Mouse (Mus musculus): ENCODE data around the gene Abcg4.

Abcg4 gene

GRCm38 (mm10) chr9:44240399-44240798 lies 48.0 kb downstream of the Abcg4 start, which contains the start of gene Ccdc153:
Ccdc153 (plus strand) TSS chr9:44240676.
- no peak for DNase-seq (ENCODE audit: low read depth, low spot score)

GRCm38 (mm10) chr9:44239447-44239846 lies 49.0 kb downstream of the Abcg4 start:
- peak; percentile 63 for DNase-seq (ENCODE audit: low read depth, low spot score)

- DNase-seq (ENCODE audit: low read depth, low spot score): no peak
These were observed 49.8 kb downstream of the Abcg4 start for GRCm38 (mm10) chr9:44238501-44239190.

GRCm38 (mm10) chr9:44237128-44237527 lies 51.3 kb downstream of the Abcg4 start:
- DNase-seq (ENCODE audit: low read depth, low spot score): no peak

- DNase-seq (ENCODE audit: low read depth, low spot score): no peak
These were observed 51.8 kb downstream of the Abcg4 start for GRCm38 (mm10) chr9:44236601-44237000.

GRCm38 (mm10) chr9:44234479-44235427 lies 53.7 kb downstream of the Abcg4 start:
- peak; percentile 73 for DNase-seq (ENCODE audit: low read depth, low spot score)

GRCm38 (mm10) chr9:44233802-44234478 lies 54.5 kb downstream of the Abcg4 start, which contains the start of gene Cbl:
Cbl (minus strand) TSS chr9:44234049.
- peak; percentile 99 for DNase-seq (ENCODE audit: low read depth, low spot score)

- peak; percentile 45 for DNase-seq (ENCODE audit: low read depth, low spot score)
These were observed 55.2 kb downstream of the Abcg4 start for GRCm38 (mm10) chr9:44233021-44233801.

GRCm38 (mm10) chr9:44231609-44232008 lies 56.8 kb downstream of the Abcg4 start:
- DNase-seq (ENCODE audit: low read depth, low spot score): no peak

GRCm38 (mm10) chr9:44225993-44226392 lies 62.4 kb downstream of the Abcg4 start:
- peak; percentile 69 for DNase-seq (ENCODE audit: low read depth, low spot score)

All from brain, adult 2 months (tissue).